Mouse (Mus musculus) CH12.LX (cell line): Measurements from ENCODE around the gene S100a14. TPM values are rescaled to one million over a fixed set of nuclear protein-coding genes. Genes with fewer than 3 reads are reported as not detected.

Source experiments
- DNase-seq: peaks from one replicate; pipeline ENCODE4 v3.0.0-alpha.2; 2013; ENCODE audit errors: extremely low read depth
- H3K27ac ChIP-seq: 2 replicates; pipeline ENCODE4 v1.5.1; 2012; ENCODE audit warnings: low read depth, mild to moderate bottlenecking, control low read depth, moderate library complexity; ENCODE audit not compliant: insufficient read depth
- H3K27me3 ChIP-seq: replicated peaks from 2 replicates; pipeline ENCODE3; 2012; ENCODE audit warnings: inconsistent platforms
- H3K36me3 ChIP-seq, 2 experiments: replicated peaks in 1 of 2; 2 replicates each; pipeline versions ENCODE3 to v1.6.1; 2012; ENCODE audit warnings: inconsistent platforms in 1 of 2, low read length in 1 of 2, mild to moderate bottlenecking in 1 of 2, mixed read lengths in 1 of 2, moderate library complexity in 1 of 2; ENCODE audit not compliant: control insufficient read depth in 1 of 2, insufficient read depth in 1 of 2
- H3K4me1 ChIP-seq, 2 experiments: 2 replicates each; pipeline ENCODE4 v1.6.1; 2012; ENCODE audit warnings: inconsistent platforms in 1 of 2, moderate library complexity in 1 of 2; ENCODE audit not compliant: insufficient read depth in 2 of 2, control insufficient read depth in 1 of 2
- H3K4me2 ChIP-seq: 2 replicates; pipeline ENCODE4 v1.6.1; 2012; ENCODE audit warnings: low read depth, mild to moderate bottlenecking, control low read depth; ENCODE audit not compliant: poor library complexity, insufficient read depth, severe bottlenecking
- H3K4me3 ChIP-seq, 3 experiments: fragments of 150-350 bp in 1 of 3; sonication (generic) in 1 of 3; replicated peaks in 1 of 3; 2 replicates each; pipeline versions ENCODE3 to v1.5.1; 2011 to 2012; ENCODE audit warnings: low read depth in 2 of 3, low read length in 2 of 3, mild to moderate bottlenecking in 2 of 3, moderate library complexity in 2 of 3, control low read depth in 1 of 3, improper control_type of control experiment in 1 of 3, inconsistent platforms in 1 of 3, mixed read lengths in 1 of 3; ENCODE audit not compliant: poor library complexity in 1 of 3
- H3K79me2 ChIP-seq: replicated peaks from 2 replicates; pipeline ENCODE4 v1.6.1; 2012; ENCODE audit warnings: mild to moderate bottlenecking, moderate library complexity; ENCODE audit not compliant: control insufficient read depth, poor library complexity, insufficient read depth, severe bottlenecking; ENCODE audit errors: extremely low read depth
- H3K9ac ChIP-seq: 2 replicates; pipeline ENCODE4 v1.6.1; 2012; ENCODE audit warnings: low read depth, mild to moderate bottlenecking, control low read depth, moderate library complexity; ENCODE audit not compliant: insufficient read depth
- H3K9me3 ChIP-seq: replicated peaks from 2 replicates; pipeline ENCODE3; 2012; ENCODE audit warnings: low read length, inconsistent platforms, mixed read lengths
- BHLHE40 ChIP-seq: IDR thresholded peaks from 2 replicates; pipeline ENCODE4 v1.6.1; 2011; ENCODE audit warnings: mild to moderate bottlenecking, low read depth, low read length, improper control_type of control experiment
- CHD2 ChIP-seq: IDR thresholded peaks from 2 replicates; pipeline ENCODE4 v1.6.1; 2011; ENCODE audit warnings: low read length, improper control_type of control experiment
- CTCF ChIP-seq, 2 experiments: IDR thresholded peaks in 1 of 2; conservative IDR thresholded peaks in 1 of 2; 2 replicates each; pipeline ENCODE4 v1.5.1; 2011 to 2012; ENCODE audit warnings: low read depth in 2 of 2, low read length in 2 of 2, improper control_type of control experiment in 1 of 2, inconsistent platforms in 1 of 2, mild to moderate bottlenecking in 1 of 2, moderate library complexity in 1 of 2
- ELF1 ChIP-seq: IDR thresholded peaks from 2 replicates; pipeline ENCODE4 v1.6.1; 2014; ENCODE audit warnings: low read depth, mild to moderate bottlenecking, inconsistent platforms, low read length, improper control_type of control experiment
- GABPA ChIP-seq: IDR thresholded peaks from 2 replicates; pipeline ENCODE4 v1.6.1; 2012; ENCODE audit warnings: low read depth, low read length, improper control_type of control experiment, inconsistent platforms; ENCODE audit not compliant: insufficient replicate concordance
- HCFC1 ChIP-seq: IDR thresholded peaks from 2 replicates; pipeline ENCODE4 v1.6.1; 2012; ENCODE audit warnings: low read depth, mild to moderate bottlenecking, inconsistent platforms, low read length, improper control_type of control experiment
- JUN ChIP-seq: IDR thresholded peaks from 2 replicates; pipeline ENCODE4 v1.6.1; 2011; ENCODE audit warnings: low read depth, mild to moderate bottlenecking, low read length, improper control_type of control experiment, moderate library complexity; ENCODE audit not compliant: insufficient read depth
- KAT2A ChIP-seq: IDR thresholded peaks from 2 replicates; pipeline ENCODE4 v1.6.1; 2012; ENCODE audit warnings: low read length, improper control_type of control experiment, inconsistent platforms; ENCODE audit not compliant: insufficient replicate concordance
- MAX ChIP-seq: IDR thresholded peaks from 2 replicates; pipeline ENCODE4 v1.6.1; 2011; ENCODE audit warnings: low read length, improper control_type of control experiment
- MAZ ChIP-seq: IDR thresholded peaks from 2 replicates; pipeline ENCODE4 v1.6.1; 2012; ENCODE audit warnings: low read depth, mild to moderate bottlenecking, inconsistent platforms, low read length, improper control_type of control experiment, moderate library complexity
- MXI1 ChIP-seq: IDR thresholded peaks from 2 replicates; pipeline ENCODE4 v1.6.1; 2011; ENCODE audit warnings: mild to moderate bottlenecking, low read depth, low read length, improper control_type of control experiment
- POLR2AphosphoS2 ChIP-seq: IDR thresholded peaks from 2 replicates; pipeline ENCODE4 v1.6.1; 2011; ENCODE audit warnings: low read depth, low read length, improper control_type of control experiment
- RAD21 ChIP-seq: IDR thresholded peaks from 2 replicates; pipeline ENCODE4 v1.6.1; 2011; ENCODE audit warnings: low read depth, mild to moderate bottlenecking, low read length, improper control_type of control experiment, moderate library complexity
- SMC3 ChIP-seq: IDR thresholded peaks from 2 replicates; pipeline ENCODE4 v1.6.1; 2011; ENCODE audit warnings: low read depth, low read length, improper control_type of control experiment
- TBP ChIP-seq: conservative IDR thresholded peaks from 2 replicates; pipeline ENCODE4 v1.6.1; 2011; ENCODE audit warnings: low read depth, low read length, improper control_type of control experiment
- TCF12 ChIP-seq: IDR thresholded peaks from 2 replicates; pipeline ENCODE4 v1.6.1; 2014; ENCODE audit warnings: low read depth, mild to moderate bottlenecking, inconsistent platforms, low read length, improper control_type of control experiment
- ZKSCAN1 ChIP-seq: IDR thresholded peaks from 2 replicates; pipeline ENCODE4 v1.6.1; 2012; ENCODE audit warnings: low read depth, inconsistent platforms, low read length, improper control_type of control experiment, borderline replicate concordance
- ZMIZ1 ChIP-seq: IDR thresholded peaks from 2 replicates; pipeline ENCODE4 v1.6.1; 2012; ENCODE audit warnings: low read depth, mild to moderate bottlenecking, inconsistent platforms, low read length, improper control_type of control experiment
- dilution Hi-C: fragments of 300-500 bp; cut with MboI; formaldehyde crosslinking; loops from 2 replicates; pipeline ENCODE4 v1.14.3; 2020; ENCODE audit warnings: low sequenced_read_pairs; ENCODE audit not compliant: extremely low pct_unique_long_range_greater_than_20kb, extremely low pct_ligation_motif_present
- in situ Hi-C: fragments of 300-500 bp; cut with MboI; formaldehyde crosslinking; loops from 3 replicates; pipeline ENCODE4 v1.14.3; 2019; ENCODE audit warnings: low sequenced_read_pairs, low pct_ligation_motif_present, low pct_unique_long_range_greater_than_20kb, mixed read lengths
- polyA plus RNA-seq: library from polyadenylated mRNA; unstranded; fragments of >175 nt; gene quantifications from 2 replicates; pipeline ENCODE4 v1.2.1, GENCODE M21; 2012; ENCODE audit warnings: low read depth; ENCODE audit not compliant: insufficient read length
- total RNA-seq, 2 experiments: library from RNA; depleted of rRNA; stranded (reverse); fragments of 300-350 nt in 1 of 2; fragments of >200 nt in 1 of 2; gene quantifications; 2 replicates each; pipeline ENCODE4 v1.2.3; 2012 to 2014

S100a14 gene
- total and polyA plus RNA-seq, 3 experiments, result not detected

DNA sequence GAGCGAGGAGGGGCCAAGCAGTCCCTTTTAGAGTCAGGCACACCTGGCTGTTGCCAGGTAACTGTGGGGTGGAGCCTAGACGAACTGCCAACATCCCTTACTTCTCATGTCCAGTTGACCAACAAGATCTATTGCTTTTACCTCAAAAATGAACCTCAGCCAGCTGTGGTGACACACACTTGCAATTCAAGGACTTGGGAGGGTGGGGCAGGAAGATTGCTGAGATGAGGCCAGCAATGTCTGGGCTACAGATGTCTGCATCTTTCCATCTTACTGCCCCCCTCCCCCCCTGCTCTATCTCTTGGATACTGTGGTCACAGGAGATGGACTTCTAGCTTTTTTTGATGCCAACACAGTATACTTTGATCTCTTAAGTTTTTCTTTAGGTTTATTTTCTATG lies 25.6 kb downstream of the S100a14 start:
- in situ Hi-C loops (no loop called here), dilution Hi-C loops (no loop called here)
- Histone ChIP-seq H3K27ac (no peak overlapping the region), H3K4me3 (no peak overlapping the region), H3K4me2 (no peak overlapping the region), H3K36me3 (no peaks in the 10 kb centered on the region), H3K79me2 (no peaks in the 10 kb centered on the region), H3K27me3 (peaks cover 4% of the 10 kb centered on the region), H3K4me1 (no peaks in the 10 kb centered on the region), H3K9ac (no peak overlapping the region), H3K9me3 (no peaks in the 10 kb centered on the region)
- no peak for TF ChIP-seq ZKSCAN1
- no peak for TF ChIP-seq ELF1
- no peak for TF ChIP-seq HCFC1
- no peak for TF ChIP-seq CHD2
- TF ChIP-seq ZMIZ1, result no peak
- TF ChIP-seq MXI1, result no peak
- no peak for DNase-seq

DNA sequence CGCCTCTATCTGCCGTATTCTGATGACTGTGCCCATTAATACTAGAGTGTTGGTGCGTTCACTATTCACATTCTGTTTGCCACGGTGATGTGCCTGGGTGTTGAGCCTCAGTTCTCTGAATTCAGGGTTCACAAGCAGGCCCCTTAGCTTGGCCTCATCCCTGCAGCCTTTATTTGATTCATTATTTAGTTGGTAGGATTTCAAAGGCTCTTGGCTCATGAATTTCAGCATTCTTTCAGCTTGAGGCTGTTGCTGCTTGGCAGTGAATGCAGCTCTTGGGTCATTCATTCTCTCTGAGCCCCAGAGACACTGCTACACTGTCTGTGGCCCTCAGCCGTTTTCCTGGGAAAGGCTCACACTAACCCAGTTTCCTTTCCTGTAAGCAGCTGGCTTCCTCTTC lies 29.3 kb downstream of the S100a14 start:
- H3K27me3 ChIP-seq, result peaks cover 20% of the 10 kb centered on the region
- no peaks in the 10 kb centered on the region for H3K79me2 ChIP-seq
- no peak overlapping the region for H3K9ac ChIP-seq
- in situ Hi-C loops (no loop called here), dilution Hi-C loops (no loop called here)
- no peaks in the 10 kb centered on the region for H3K4me1 ChIP-seq
- DNase-seq, result no peak
- H3K36me3 ChIP-seq, result no peaks in the 10 kb centered on the region
- no peak overlapping the region for H3K4me3 ChIP-seq
- H3K4me2 ChIP-seq, result no peak overlapping the region
- TF ChIP-seq BHLHE40, result no peak
- no peak for TF ChIP-seq SMC3
- TF ChIP-seq MAX, result no peak
- no peak for TF ChIP-seq TBP
- no peak for TF ChIP-seq ZMIZ1
- no peak for TF ChIP-seq ZKSCAN1
- no peak for TF ChIP-seq POLR2AphosphoS2
- no peak for TF ChIP-seq MAZ
- TF ChIP-seq JUN, result no peak
- no peak for TF ChIP-seq GABPA
- no peak for TF ChIP-seq KAT2A
- no peak for TF ChIP-seq RAD21
- no peak for TF ChIP-seq CHD2
- no peak for TF ChIP-seq CTCF (conservative IDR thresholded peaks at IDR 0.05 in 1 of 2, IDR thresholded peaks at IDR 0.05 in 1 of 2; ENCODE audit: low read depth in 2 of 2, low read length in 2 of 2)
- no peak for TF ChIP-seq TCF12
- H3K9me3 ChIP-seq, result no peaks in the 10 kb centered on the region
- H3K27ac ChIP-seq, result no peak overlapping the region
